9 mouse cellular contexts compared by ENCODE assay signal in the genomic region with DNA sequence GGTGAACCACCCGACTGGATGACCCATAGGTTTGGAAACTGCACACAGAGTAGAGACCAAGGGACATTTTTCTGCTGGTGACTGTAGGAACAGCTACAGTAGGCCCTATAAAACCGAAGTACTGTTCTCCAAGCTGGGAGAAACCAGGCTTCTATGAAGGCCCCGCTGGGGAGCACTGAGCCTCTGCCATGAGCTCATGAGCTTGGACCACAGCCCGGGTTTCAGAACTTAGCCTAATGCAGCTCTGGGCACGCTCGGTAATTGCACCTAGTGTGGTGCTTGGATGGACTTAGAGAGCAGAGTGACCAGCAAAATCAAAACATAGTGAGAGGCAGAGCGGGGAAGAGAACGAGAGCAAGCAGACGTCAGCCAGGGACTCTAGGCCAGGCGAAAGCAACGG.
DNase-seq lines count a peak whose midpoint lies in the region; ATAC-seq and TF ChIP-seq lines count a peak whose summit lies in the region.
"Had no signal": no experiment of that assay in that cellular context is flagged by ENCODE, and none has a peak within 500 bp of the region (broad histone marks: within the 10 kb centered on the region; RNA-seq: fewer than 3 reads in every experiment).

No protein-coding gene starts in this region.

- no peak overlapping the region for H3K4me2 ChIP-seq in neural tube, embryonic 14.5 days (ENCODE audit: low read depth, low read length)

- H3K9me3 ChIP-seq in neural tube, embryonic 14.5 days (ENCODE audit: control insufficient read depth, low read length) = no peaks in the 10 kb centered on the region

- WGBS in neural tube, embryonic 14.5 days = 87% methylated on average over 11 of the region's 11 CpGs

- ATAC-seq in neural tube, embryonic 14.5 days (ENCODE audit: low read depth) = no peak
- ATAC-seq: Patski had no signal

- H3K27ac ChIP-seq in left cerebral cortex, adult 2 months = peak overlapping the region; percentile 33; the same call in 1 of the 2 replicates
- H3K27ac ChIP-seq in neural tube, embryonic 14.5 days (ENCODE audit: low read depth, low read length) = 0 out of 2 replicates have a peak overlapping the region, but pooled peaks have one; percentile 25

- H3K4me3 ChIP-seq in left cerebral cortex, adult 2 months = no peak overlapping the region
- no peak overlapping the region for H3K4me3 ChIP-seq in neural tube, embryonic 14.5 days (ENCODE audit: low read depth, low read length)

- no peaks in the 10 kb centered on the region for H3K36me3 ChIP-seq in neural tube, embryonic 14.5 days (ENCODE audit: control insufficient read depth, insufficient read depth, low read length)

- no peaks in the 10 kb centered on the region for H3K27me3 ChIP-seq in neural tube, embryonic 14.5 days (ENCODE audit: control insufficient read depth, insufficient read depth, low read length)
- H3K27me3 ChIP-seq: Patski had no signal

- no peak overlapping the region for H3K9ac ChIP-seq in neural tube, embryonic 14.5 days (replicated peaks; ENCODE audit: low read depth, low read length)

- no peak for TF ChIP-seq CTCF in left cerebral cortex, adult 2 months (IDR thresholded peaks at IDR 0.05)

- peaks cover 15% of the 10 kb centered on the region for H3K4me1 ChIP-seq in neural tube, embryonic 14.5 days (ENCODE audit: control insufficient read depth, insufficient read depth, low read length)

- peak in 1 of 2 experiments; percentile 34 for DNase-seq in left cerebral cortex, adult 2 months (ENCODE audit: extremely low spot score in 1 of 2, low spot score in 2 of 2)
- no peak for DNase-seq in left cerebral cortex, adult 8-10 months (ENCODE audit: low spot score in 2 of 2)
- DNase-seq in cerebellum, adult 18-20 months = peak; percentile 91 to 96
- DNase-seq in gastrocnemius, postnatal 14 days = peak; percentile 77
- peak; percentile 31 for DNase-seq in kidney, postnatal 14 days
- DNase-seq in thymus, adult 18-20 months = no peak
- DNase-seq in spleen, postnatal 4 days (ENCODE audit: low spot score in 2 of 2) = no peak

- intact Hi-C loops in left cerebral cortex, adult 2 months (cut with DNase I) = loop anchor here (5.0 kb wide), 1 partner anchor 135 kb away; no protein-coding TSS in a partner anchor
- intact Hi-C loops in gastrocnemius, postnatal 14 days (cut with DNase I; ENCODE audit: low total_unique reads) = loop anchor here (10.0 kb wide), 1 partner anchor 143 kb away; no protein-coding TSS in a partner anchor

Comparison
In these comparisons a context has a peak if more than half of its experiments do, and no peak if none do; other contexts are left out.
1. DNase-seq: peak in cerebellum, adult 18-20 months (2 of 2), gastrocnemius, postnatal 14 days (single experiment) and kidney, postnatal 14 days (single experiment); none in left cerebral cortex, adult 8-10 months (0 of 2), thymus, adult 18-20 months (0 of 2) and spleen, postnatal 4 days (0 of 2).